Mouse (Mus musculus) stomach, postnatal 0 days (tissue): Measurements from ENCODE around the gene Spaca4.

Experiments used
- CTCF ChIP-seq: IDR thresholded peaks from 2 replicates; pipeline ENCODE4 v1.5.1; 2016; ENCODE audit warnings: antibody characterized with exemption, low read depth, mild to moderate bottlenecking, moderate library complexity
- EP300 ChIP-seq: optimal IDR thresholded peaks from 2 replicates; pipeline ENCODE3; 2016; ENCODE audit warnings: antibody characterized with exemption

DNA sequence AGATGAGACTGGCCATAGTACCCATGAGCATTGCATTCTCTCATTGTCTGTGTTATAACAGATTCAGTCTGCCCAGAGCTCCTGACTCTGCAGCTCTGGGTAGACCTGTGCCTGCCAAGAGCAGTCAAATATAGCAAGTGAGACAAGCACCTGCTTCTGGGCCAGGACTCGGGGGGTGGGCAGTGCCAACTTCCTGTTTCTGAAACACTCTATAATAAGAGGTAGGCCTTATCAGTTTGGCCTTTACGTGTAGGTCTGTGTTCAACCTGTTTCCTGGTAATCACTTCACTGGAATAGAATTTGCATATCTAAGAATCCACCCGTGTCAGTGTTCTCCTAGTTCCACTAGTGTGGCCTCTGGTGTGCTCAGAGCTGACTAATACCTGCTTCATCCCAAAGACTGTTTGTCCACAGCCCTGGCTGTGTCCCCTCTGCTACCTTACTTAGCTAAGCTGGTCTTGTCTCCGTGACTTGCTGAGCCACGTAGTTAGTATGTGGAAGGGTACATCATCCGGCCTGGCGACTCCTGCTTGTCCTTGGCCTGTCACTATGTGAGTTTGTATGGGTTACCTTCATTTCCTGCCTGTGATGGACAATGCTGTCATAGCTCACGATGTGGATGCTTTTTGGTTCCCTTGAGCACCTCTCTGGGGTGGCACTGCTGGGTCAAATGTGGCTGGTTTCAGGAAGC, 44.4 kb downstream of the Spaca4 start:
- no peak for TF ChIP-seq CTCF
- no peak for TF ChIP-seq EP300
